Mouse (Mus musculus): ENCODE results near the gene Pnpla1. TPM values are rescaled to one million over a fixed set of nuclear protein-coding genes. Genes with fewer than 3 reads are reported as not detected.

The Pnpla1 gene
- polyA plus RNA-seq, 1 experiment from 2014 or later, result 1.8 TPM

Other genes starting within 250 kb of the Pnpla1 start
- gene Srpk1, start 235.7 kb upstream of the Pnpla1 start, polyA plus RNA-seq (2014; fragmentation: Nextera tagmentation; extraction: Ambion mirVana), result 89.1 and 92.4 TPM in 2 replicates
- 0.58 and 0.90 TPM in 2 replicates for gene Slc26a8, start 168.2 kb upstream of the Pnpla1 start, polyA plus RNA-seq (2014; fragmentation: Nextera tagmentation; extraction: Ambion mirVana)
- 51.8 and 52.8 TPM in 2 replicates for gene Mapk14, start 167.1 kb upstream of the Pnpla1 start, polyA plus RNA-seq (2014; fragmentation: Nextera tagmentation; extraction: Ambion mirVana)
- gene AC170998.1, start 132.3 kb upstream of the Pnpla1 start, polyA plus RNA-seq (2014; fragmentation: Nextera tagmentation; extraction: Ambion mirVana), result 1.5 and 2.1 TPM in 2 replicates
- 31.8 and 33.5 TPM in 2 replicates for gene Mapk13, start 89.1 kb upstream of the Pnpla1 start, polyA plus RNA-seq (2014; fragmentation: Nextera tagmentation; extraction: Ambion mirVana)
- 10.0 and 10.2 TPM in 2 replicates for gene Brpf3, start 57.3 kb upstream of the Pnpla1 start, polyA plus RNA-seq (2014; fragmentation: Nextera tagmentation; extraction: Ambion mirVana)
- gene 4930539E08Rik, start 56.9 kb downstream of the Pnpla1 start, polyA plus RNA-seq (2014; fragmentation: Nextera tagmentation; extraction: Ambion mirVana), result 0.08 and 0.47 TPM in 2 replicates
- gene Pxt1, start 85.4 kb downstream of the Pnpla1 start, polyA plus RNA-seq (2014; fragmentation: Nextera tagmentation; extraction: Ambion mirVana), result not detected in 2 replicates
- gene Kctd20, start 93.5 kb downstream of the Pnpla1 start, polyA plus RNA-seq (2014; fragmentation: Nextera tagmentation; extraction: Ambion mirVana), result 79.0 and 90.7 TPM in 2 replicates
- gene Stk38, start 149.6 kb downstream of the Pnpla1 start, polyA plus RNA-seq (2014; fragmentation: Nextera tagmentation; extraction: Ambion mirVana), result 87.0 and 88.7 TPM in 2 replicates
- gene Srsf3, start 174.2 kb downstream of the Pnpla1 start, polyA plus RNA-seq (2014; fragmentation: Nextera tagmentation; extraction: Ambion mirVana), result 494 and 574 TPM in 2 replicates
- gene Cdkn1a, start 232.6 kb downstream of the Pnpla1 start, polyA plus RNA-seq (2014; fragmentation: Nextera tagmentation; extraction: Ambion mirVana), result 223 and 292 TPM in 2 replicates

Measured in embryonic facial prominence, embryonic 14.5 days (tissue).